ENCODE assay signal across 22 mouse cellular contexts in the genomic region with DNA sequence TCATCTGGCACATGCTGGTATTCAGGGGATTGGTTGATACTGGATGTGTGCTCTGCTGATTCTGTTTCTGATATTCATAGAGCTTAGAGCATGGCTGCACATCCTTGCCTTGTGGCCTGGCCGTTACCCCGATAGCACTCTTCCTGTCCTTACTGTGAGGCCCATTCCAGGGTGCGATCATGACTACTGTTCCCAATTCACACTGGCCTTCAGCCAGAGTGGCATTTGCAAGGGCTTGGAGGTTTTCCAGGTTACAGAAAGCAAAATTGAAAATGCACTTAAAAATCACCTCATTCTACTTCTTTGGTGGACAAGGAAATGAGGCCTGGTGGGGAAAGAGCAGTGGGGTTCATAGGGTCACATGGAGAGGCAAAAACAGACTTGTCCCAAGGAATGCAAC.
A peak's percentile ranks its signal among the peaks of the same experiment; 100 is the strongest.
DNase-seq lines count a peak whose midpoint lies in the region; ATAC-seq and TF ChIP-seq lines count a peak whose summit lies in the region.
"Had no signal": no experiment of that assay in that cellular context is flagged by ENCODE, and none has a peak within 500 bp of the region (broad histone marks: within the 10 kb centered on the region; RNA-seq: fewer than 3 reads in every experiment).

No protein-coding gene starts in this region.

- no peaks in the 10 kb centered on the region for H3K9me3 ChIP-seq in hindbrain, embryonic 10.5 days
- H3K9me3 ChIP-seq in lung, postnatal 0 days (ENCODE audit: low read length) = no peaks in the 10 kb centered on the region
- H3K9me3 ChIP-seq: embryonic facial prominence, embryonic 12.5 days; heart, embryonic 13.5 days; kidney, embryonic 15.5 days; liver, embryonic 12.5 days; megakaryocyte, embryonic 14.5 days; midbrain, embryonic 12.5 days; neural tube, embryonic 13.5 days had no signal

- H3K4me3 ChIP-seq in hindbrain, embryonic 10.5 days = no peak overlapping the region
- no peak overlapping the region for H3K4me3 ChIP-seq in lung, postnatal 0 days (ENCODE audit: low read depth, low read length)
- H3K4me3 ChIP-seq: embryonic facial prominence, embryonic 12.5 days; gastrocnemius, adult 2 months; heart, adult 2 months; heart, embryonic 13.5 days; kidney, embryonic 15.5 days; layer of hippocampus, adult 2 months; liver, embryonic 12.5 days; megakaryocyte, embryonic 14.5 days; midbrain, embryonic 12.5 days; myocyte; neural tube, embryonic 13.5 days had no signal

- H3K27me3 ChIP-seq in hindbrain, embryonic 10.5 days (ENCODE audit: insufficient read depth, poor library complexity, severe bottlenecking) = 0 out of 2 replicates have a peak, but pooled peaks cover 3% of the 10 kb centered on the region
- no peaks in the 10 kb centered on the region for H3K27me3 ChIP-seq in lung, postnatal 0 days (replicated peaks; ENCODE audit: insufficient read depth, low read length)
- H3K27me3 ChIP-seq: embryonic facial prominence, embryonic 12.5 days; kidney, embryonic 15.5 days; liver, embryonic 12.5 days; megakaryocyte, embryonic 14.5 days; midbrain, embryonic 12.5 days; neural tube, embryonic 13.5 days had no signal

- no peaks in the 10 kb centered on the region for H3K36me3 ChIP-seq in hindbrain, embryonic 10.5 days
- no peaks in the 10 kb centered on the region for H3K36me3 ChIP-seq in lung, postnatal 0 days (ENCODE audit: insufficient read depth, low read length)
- H3K36me3 ChIP-seq: embryonic facial prominence, embryonic 12.5 days; heart, embryonic 13.5 days; kidney, embryonic 15.5 days; liver, embryonic 12.5 days; midbrain, embryonic 12.5 days; neural tube, embryonic 13.5 days had no signal

- H3K27ac ChIP-seq in hindbrain, embryonic 10.5 days = no peak overlapping the region
- no peak overlapping the region for H3K27ac ChIP-seq in lung, postnatal 0 days (ENCODE audit: low read length)
- H3K27ac ChIP-seq: embryonic facial prominence, embryonic 12.5 days; gastrocnemius, adult 2 months; heart, adult 2 months; heart, embryonic 13.5 days; kidney, embryonic 15.5 days; layer of hippocampus, adult 2 months; liver, embryonic 12.5 days; midbrain, embryonic 12.5 days had no signal

- no peak for TF ChIP-seq EP300 in lung, postnatal 0 days (IDR thresholded peaks at IDR 0.05)

- H3K4me1 ChIP-seq in hindbrain, embryonic 10.5 days (replicated peaks) = no peaks in the 10 kb centered on the region
- H3K4me1 ChIP-seq in lung, postnatal 0 days (ENCODE audit: insufficient read depth, low read depth, low read length) = no peaks in the 10 kb centered on the region
- H3K4me1 ChIP-seq: embryonic facial prominence, embryonic 12.5 days; heart, embryonic 13.5 days; kidney, embryonic 15.5 days; liver, embryonic 12.5 days; megakaryocyte, embryonic 14.5 days; midbrain, embryonic 12.5 days had no signal

- peak; percentile 1 for DNase-seq in adrenal gland, adult 8-10 months
- peak; percentile 4 for DNase-seq in adrenal gland, postnatal 14 days
- DNase-seq in cerebellum, adult 18-20 months = peak; percentile 79
- peak; percentile 55 to 61 for DNase-seq in cerebellum, postnatal 10 days
- DNase-seq in hindbrain, embryonic 10.5 days (ENCODE audit: low spot score) = no peak
- DNase-seq in layer of hippocampus, postnatal 10 days (ENCODE audit: low spot score in 2 of 2) = no peak
- DNase-seq in Muller cell, postnatal 12 days (ENCODE audit: inconsistent ontology term) = no peak
- DNase-seq in lung, postnatal 0 days (ENCODE audit: low spot score) = no peak
- DNase-seq: B cell, adult 2 months had no signal

- WGBS in hindbrain, embryonic 10.5 days = 88% methylated on average over 3 of the region's 3 CpGs
- WGBS in lung, postnatal 0 days = 63% methylated on average over 3 of the region's 3 CpGs

- H3K9ac ChIP-seq in lung, postnatal 0 days (replicated peaks; ENCODE audit: low read depth) = no peak overlapping the region
- H3K9ac ChIP-seq: embryonic facial prominence, embryonic 12.5 days; heart, embryonic 13.5 days; kidney, embryonic 15.5 days; liver, embryonic 12.5 days; liver, postnatal 0 days; midbrain, embryonic 12.5 days had no signal

- TF ChIP-seq CTCF in lung, postnatal 0 days (IDR thresholded peaks at IDR 0.05) = no peak

- H3K4me2 ChIP-seq in lung, postnatal 0 days (replicated peaks; ENCODE audit: low read depth, low read length) = no peak overlapping the region
- H3K4me2 ChIP-seq: embryonic facial prominence, embryonic 12.5 days; heart, embryonic 13.5 days; kidney, embryonic 15.5 days; liver, embryonic 12.5 days; midbrain, embryonic 12.5 days; neural tube, embryonic 13.5 days had no signal

- no peak for ATAC-seq in lung, postnatal 0 days
- ATAC-seq: activated CD4-positive, CD25-positive, alpha-beta regulatory T cell, adult 4 months; liver, embryonic 12.5 days; liver, postnatal 0 days had no signal

Comparison
In these comparisons a context has a peak if more than half of its experiments do, and no peak if none do; other contexts are left out.
1. DNase-seq: peak in adrenal gland, adult 8-10 months (single experiment), adrenal gland, postnatal 14 days (single experiment), cerebellum, adult 18-20 months (2 of 2) and cerebellum, postnatal 10 days (2 of 2); none in hindbrain, embryonic 10.5 days (single experiment), layer of hippocampus, postnatal 10 days (0 of 2), Muller cell, postnatal 12 days (single experiment) and lung, postnatal 0 days (single experiment).